Mouse (Mus musculus) thymus, postnatal 4 days (tissue): Measurements from ENCODE around the gene C730034F03Rik.

ENCODE experiments used
- DNase-seq: peaks from one replicate; pipeline ENCODE4 v3.0.0; 2021

Gene C730034F03Rik

DNA sequence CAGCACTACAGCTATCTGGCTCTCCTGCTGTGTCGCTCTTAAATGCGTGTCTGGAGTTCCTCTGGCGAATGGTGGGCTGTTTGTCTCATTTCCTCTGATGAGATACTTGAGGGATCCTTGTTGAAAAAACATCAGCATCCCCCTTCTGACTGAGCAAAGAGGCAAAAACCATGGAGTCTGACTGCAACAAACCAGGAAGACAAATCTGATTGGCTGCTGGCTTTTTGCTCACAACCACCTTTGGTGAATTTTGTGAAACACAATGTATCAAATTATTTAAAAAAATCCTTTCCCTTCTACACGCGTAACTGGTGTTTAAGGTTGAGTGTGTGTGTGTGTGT is 47.1 kb downstream of the C730034F03Rik start:
- no peak for DNase-seq

DNA sequence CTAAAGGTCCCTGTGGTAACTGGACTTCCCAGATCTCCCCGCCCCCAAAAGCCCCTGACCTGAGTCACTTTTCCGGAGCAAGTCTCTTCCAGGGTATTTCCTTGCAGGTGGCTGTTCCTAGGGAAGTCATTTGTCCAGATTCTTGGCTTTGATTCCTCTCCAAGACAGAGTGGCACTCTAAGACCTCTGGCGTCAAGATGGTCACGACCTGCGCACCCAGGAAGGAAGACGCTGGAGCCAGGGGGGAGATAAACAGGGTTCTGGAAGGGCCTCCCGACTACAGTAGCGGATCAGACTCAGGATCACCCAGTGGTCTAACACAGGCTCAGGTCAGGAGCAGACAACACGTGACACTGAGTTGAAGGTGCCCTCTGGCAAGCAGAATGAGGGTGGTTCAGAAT is 47.7 kb downstream of the C730034F03Rik start, which contains the start of gene Arsa:
TSS of gene Arsa (minus strand) at position 335 of the 401 bp plus-strand sequence.
- DNase-seq = no peak

DNA sequence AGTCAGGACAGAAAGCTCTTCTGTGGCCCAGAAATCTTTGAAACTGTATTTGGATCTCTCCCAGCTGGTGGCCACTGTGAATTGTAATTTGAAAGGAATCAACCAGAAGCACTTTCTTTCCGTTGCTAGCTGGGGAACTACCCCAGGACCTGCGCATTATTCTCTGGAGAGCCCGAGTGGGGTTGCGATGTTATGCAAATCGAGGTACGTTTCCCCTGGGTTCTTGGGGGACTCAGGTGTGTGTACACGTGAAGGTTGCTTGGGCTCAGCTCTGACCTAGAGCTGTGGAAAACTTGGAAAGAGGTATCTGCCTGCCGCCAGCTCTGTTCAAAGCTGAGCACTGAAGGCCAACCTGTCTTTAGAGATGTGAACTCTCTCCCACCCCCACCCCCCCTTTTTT is 48.4 kb downstream of the C730034F03Rik start:
- no peak for DNase-seq

DNA sequence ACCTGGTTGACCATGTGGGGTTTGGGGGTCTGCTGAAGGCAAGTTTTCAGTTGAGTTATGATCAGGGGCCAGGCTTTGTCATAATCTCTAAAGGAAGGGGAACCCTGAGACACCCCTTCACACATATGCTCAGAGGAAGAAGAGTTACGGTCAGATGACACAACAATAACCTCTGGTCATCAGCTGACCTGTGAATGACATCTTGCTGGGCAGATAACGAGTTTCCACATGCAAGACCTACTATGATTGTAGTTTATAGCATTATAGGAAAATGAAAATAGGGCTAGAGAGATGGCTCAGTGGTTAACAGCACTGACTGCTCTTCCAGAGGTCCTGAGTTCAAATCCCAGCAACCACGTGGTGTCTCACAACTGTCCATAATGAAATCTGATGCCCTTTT is 49.2 kb downstream of the C730034F03Rik start:
- no peak for DNase-seq
